Mouse (Mus musculus) megakaryocyte, embryonic 14.5 days (primary cell): ENCODE results near the gene Tmem164. TPM values are rescaled to one million over a fixed set of nuclear protein-coding genes. Genes with fewer than 3 reads are reported as not detected.

ENCODE experiments used
- H3K27me3 ChIP-seq: replicated peaks from 2 replicates; pipeline ENCODE3; 2012; ENCODE audit warnings: inconsistent platforms
- H3K36me3 ChIP-seq: replicated peaks from 2 replicates; pipeline ENCODE3; 2012; ENCODE audit warnings: low read length, inconsistent platforms, mixed read lengths
- H3K4me1 ChIP-seq: 2 replicates; pipeline ENCODE4 v1.6.1; 2012; ENCODE audit warnings: inconsistent platforms
- H3K4me3 ChIP-seq: replicated peaks from 2 replicates; pipeline ENCODE3; 2012; ENCODE audit warnings: moderate library complexity, mild to moderate bottlenecking, inconsistent platforms
- H3K9me3 ChIP-seq: 2 replicates; pipeline ENCODE4 v1.6.1; 2012; ENCODE audit warnings: inconsistent platforms
- FLI1 ChIP-seq: IDR thresholded peaks from 2 replicates; pipeline ENCODE4 v1.6.1; 2012; ENCODE audit warnings: low read length, inconsistent platforms, mixed read lengths
- GATA1 ChIP-seq: IDR thresholded peaks from 3 replicates; pipeline ENCODE4 v1.6.1; 2012; ENCODE audit warnings: mixed read lengths, low read length, inconsistent platforms, borderline replicate concordance
- polyA plus RNA-seq: library from polyadenylated mRNA; stranded (reverse); fragments of >175 nt; gene quantifications from 2 replicates; pipeline ENCODE4 v1.2.3, GENCODE M21; 2012; ENCODE audit warnings: low replicate concordance; ENCODE audit not compliant: insufficient read depth

The Tmem164 gene
- polyA plus RNA-seq, 1 experiment = 10.3 TPM

DNA sequence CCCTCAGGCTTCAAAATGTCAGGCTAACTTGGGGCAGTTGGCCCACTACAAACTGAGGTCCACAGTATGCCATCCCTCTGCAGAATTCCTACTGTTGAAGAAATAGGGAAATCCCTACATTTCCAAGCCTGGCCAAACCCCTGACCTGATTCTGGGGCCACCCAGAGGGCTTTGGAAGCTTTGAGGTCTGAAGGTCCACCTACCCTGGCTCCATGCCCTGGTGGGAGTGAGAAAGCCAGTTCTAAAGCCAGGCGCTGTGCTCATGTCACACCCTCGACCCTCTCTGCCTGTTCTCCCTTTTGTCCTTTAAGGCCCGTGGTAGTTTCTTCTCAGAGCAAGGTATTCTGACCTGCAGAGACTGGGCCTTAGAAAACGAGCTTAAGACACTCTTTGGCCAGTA is 94.9 kb downstream of the Tmem164 start:
- Histone ChIP-seq H3K4me3 (no peak overlapping the region), H3K36me3 (peaks cover 55% of the 10 kb centered on the region), H3K9me3 (no peaks in the 10 kb centered on the region), H3K4me1 (peaks cover 37% of the 10 kb centered on the region), H3K27me3 (peaks cover 3% of the 10 kb centered on the region)
- TF ChIP-seq FLI1 = no peak
- no peak for TF ChIP-seq GATA1

DNA sequence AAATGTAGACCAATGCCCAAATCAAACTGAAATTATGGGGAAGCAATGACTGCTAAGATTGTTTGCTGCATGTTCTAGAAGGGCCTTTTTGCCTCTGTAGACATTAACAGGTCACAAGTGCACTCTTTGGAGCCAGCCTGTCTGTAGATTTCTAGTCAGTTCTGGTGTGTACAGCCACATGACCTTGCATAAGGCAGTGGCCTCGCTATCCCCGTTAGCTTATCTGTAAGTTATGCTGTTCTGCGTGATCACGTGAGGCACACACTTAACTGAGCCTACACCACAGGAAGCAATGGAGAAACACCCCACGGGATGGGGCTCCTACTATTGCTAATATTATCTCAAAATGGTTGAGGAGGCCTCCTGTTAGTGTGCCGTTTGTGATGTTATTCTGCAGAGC is 97.4 kb downstream of the Tmem164 start:
- peak overlapping the region; percentile 81 for H3K4me3 ChIP-seq
- H3K36me3 ChIP-seq = peaks cover 43% of the 10 kb centered on the region
- peaks cover 2% of the 10 kb centered on the region for H3K27me3 ChIP-seq
- H3K4me1 ChIP-seq = peaks cover 38% of the 10 kb centered on the region
- no peak for TF ChIP-seq FLI1
- no peak for TF ChIP-seq GATA1
- no peaks in the 10 kb centered on the region for H3K9me3 ChIP-seq

DNA sequence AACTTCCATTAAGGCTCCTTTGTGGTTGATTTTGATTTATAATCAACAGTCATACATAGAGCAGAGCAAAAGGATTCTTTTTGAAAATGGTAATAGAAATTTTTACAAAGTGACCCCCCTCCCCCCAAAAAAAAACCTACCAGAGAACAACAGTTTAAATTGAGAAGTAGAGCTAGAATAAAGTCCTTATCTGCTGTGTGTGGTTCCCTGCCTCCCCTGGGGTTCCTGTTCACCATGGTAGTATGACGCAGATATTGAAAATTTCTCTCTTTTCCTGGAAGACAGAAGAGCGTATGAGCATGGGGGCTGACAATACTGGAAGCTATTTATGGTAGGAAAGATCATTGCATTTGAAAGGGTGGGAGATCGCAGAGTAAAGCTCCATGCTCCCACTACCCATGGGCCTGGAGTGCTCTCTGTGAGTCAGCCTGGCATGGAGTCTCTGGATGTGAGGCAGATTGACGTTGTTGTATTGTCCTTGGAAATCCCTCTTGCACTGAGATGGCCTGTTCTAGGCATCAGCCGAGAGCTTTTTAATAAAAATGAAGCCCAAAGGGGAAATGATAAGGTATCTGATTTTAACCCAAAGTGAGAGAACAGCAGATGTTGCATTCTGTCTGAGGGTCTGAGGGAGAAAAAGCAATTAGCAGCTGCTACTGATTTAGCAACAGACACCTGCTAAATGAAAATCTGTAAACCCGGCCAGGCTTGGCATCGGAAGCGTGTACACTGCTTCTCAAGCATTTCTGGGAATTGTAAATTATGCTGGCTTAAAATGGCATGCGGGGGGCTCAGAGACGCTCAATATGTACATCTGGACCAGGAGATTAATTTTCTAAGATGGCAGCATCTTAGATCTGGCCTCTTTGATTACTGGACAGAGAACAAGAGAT is 105.2 kb downstream of the Tmem164 start:
- Histone ChIP-seq H3K9me3 (no peaks in the 10 kb centered on the region), H3K4me1 (peaks cover 30% of the 10 kb centered on the region), H3K27me3 (no peaks in the 10 kb centered on the region), H3K36me3 (peaks cover 38% of the 10 kb centered on the region), H3K4me3 (no peak overlapping the region)
- no peak for TF ChIP-seq GATA1
- no peak for TF ChIP-seq FLI1

DNA sequence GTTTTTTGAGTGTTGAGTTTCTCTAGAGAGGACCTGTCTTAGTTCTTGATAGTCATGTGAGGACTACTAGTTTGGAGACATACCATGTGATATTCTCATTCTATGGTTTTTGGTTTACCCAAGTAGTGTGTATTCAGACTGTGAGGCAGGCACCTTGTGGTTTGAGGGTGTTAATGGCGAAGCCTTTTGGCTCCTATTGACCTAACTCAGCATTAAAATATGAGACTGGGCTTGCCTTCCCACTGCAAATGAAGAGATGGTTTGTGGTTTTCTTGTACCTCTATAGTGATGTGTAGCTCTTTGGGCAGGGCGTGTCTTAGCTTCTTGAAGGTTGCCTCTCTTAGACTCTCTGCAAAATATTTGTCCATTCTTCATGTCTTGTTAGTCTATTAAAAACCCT is 111.0 kb downstream of the Tmem164 start:
- TF ChIP-seq GATA1 (no peak), FLI1 (no peak)
- Histone ChIP-seq H3K27me3 (peaks cover 3% of the 10 kb centered on the region), H3K36me3 (peaks cover 36% of the 10 kb centered on the region), H3K9me3 (no peaks in the 10 kb centered on the region), H3K4me3 (no peak overlapping the region), H3K4me1 (peaks cover 47% of the 10 kb centered on the region)

DNA sequence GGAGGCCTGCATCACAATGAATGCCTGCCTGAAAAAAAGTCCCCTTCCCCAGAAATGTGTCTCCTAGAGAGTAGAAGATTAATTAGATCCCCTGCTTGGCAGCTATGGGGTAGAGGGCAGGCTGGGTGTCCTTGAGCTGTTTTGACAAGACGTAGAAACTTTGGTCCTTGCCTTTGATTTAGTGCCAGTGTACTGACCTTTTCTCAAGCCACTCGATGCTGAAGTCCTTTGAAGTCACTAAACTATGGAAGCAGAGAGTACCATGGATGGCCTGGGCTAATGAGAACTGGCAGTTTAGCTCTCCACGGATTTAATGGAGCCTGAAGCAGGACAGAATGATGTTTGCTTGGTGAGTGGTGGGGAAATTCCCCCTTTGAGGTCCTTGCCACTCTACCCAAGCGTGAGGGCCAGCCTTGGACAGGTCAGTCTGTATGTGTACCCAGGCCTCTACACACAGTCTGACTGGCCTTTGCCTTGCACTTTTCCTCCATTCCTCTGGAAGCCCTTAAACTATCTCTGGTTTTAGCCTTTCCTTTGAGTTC is 112.9 kb downstream of the Tmem164 start:
- H3K4me1 ChIP-seq = peaks cover 44% of the 10 kb centered on the region
- peaks cover 52% of the 10 kb centered on the region for H3K36me3 ChIP-seq
- H3K27me3 ChIP-seq = peaks cover 3% of the 10 kb centered on the region
- no peak overlapping the region for H3K4me3 ChIP-seq
- no peaks in the 10 kb centered on the region for H3K9me3 ChIP-seq
- TF ChIP-seq FLI1 (no peak), GATA1 (no peak)

DNA sequence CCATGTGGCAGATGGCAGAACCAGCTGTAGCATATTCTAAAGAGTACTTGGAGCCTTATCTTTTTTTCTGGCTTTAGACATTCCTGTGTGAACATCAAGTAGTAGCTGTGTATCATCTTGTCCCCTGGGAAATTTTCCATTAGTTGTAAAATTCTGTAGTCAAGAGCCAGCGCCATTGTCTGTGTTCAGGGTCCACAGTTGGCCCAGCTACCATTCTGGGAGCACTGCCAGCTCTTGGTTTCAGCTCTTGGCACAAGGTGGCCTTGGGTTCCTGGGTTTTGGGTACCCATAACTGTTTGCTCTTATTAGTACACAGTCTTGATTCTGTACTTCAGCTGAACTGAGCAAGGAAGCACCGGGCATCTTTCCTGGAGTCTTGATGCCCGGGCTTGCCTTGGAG is 123.4 kb downstream of the Tmem164 start:
- no peak for TF ChIP-seq FLI1
- TF ChIP-seq GATA1 = no peak
- H3K36me3 ChIP-seq = peaks cover 56% of the 10 kb centered on the region
- H3K27me3 ChIP-seq = peaks cover 7% of the 10 kb centered on the region
- H3K4me1 ChIP-seq = peaks cover 32% of the 10 kb centered on the region
- no peaks in the 10 kb centered on the region for H3K9me3 ChIP-seq
- H3K4me3 ChIP-seq = no peak overlapping the region

DNA sequence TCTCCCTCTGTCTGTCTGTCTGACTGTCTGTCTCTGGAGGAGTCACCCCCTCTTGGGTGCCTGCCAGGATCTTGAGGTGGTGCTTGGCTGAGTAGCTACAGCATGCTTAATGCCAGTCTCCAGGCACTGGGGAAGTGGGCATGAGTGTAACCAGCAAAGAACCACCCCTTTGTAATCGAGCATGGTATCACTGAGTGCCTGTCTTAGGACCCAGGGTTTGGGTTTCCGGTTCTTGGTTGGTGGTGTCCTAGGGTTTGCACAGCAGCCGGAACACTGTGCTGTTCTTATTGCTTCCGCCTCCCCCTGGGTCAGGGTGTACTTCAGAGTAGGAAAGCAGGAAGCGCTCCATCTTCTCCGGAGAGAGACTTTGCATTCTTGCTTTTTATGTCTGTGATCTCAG is 124.9 kb downstream of the Tmem164 start:
- peaks cover 62% of the 10 kb centered on the region for H3K36me3 ChIP-seq
- no peaks in the 10 kb centered on the region for H3K9me3 ChIP-seq
- H3K27me3 ChIP-seq = peaks cover 7% of the 10 kb centered on the region

DNA sequence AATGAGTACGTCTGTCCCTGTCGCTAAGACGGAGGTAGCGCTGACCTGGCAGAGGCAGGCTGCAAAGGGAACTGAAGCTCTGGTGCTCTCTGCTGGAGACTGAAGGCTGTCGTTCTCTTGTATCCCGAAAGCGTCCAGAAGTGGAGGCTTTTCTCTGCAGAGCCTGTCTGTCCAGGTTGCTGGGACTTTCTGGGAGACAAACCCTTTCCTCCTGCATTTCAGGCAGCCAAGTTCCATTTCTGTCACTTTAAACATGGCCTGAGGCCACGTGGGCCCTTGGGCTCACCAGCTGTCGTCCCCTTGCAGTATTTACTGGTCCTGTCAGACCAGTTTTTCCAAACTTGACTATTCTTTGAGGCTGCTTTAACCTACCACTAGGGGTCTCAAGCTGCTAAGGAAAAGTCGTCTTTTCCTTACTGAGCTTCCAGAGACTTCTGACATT is 125.4 kb downstream of the Tmem164 start:
- H3K27me3 ChIP-seq = peaks cover 7% of the 10 kb centered on the region
- TF ChIP-seq FLI1 (no peak), GATA1 (no peak)
- no peaks in the 10 kb centered on the region for H3K9me3 ChIP-seq
- H3K36me3 ChIP-seq = peaks cover 62% of the 10 kb centered on the region
- no peak overlapping the region for H3K4me3 ChIP-seq
- H3K4me1 ChIP-seq = peaks cover 30% of the 10 kb centered on the region

More for the DNA sequence above, 124.9 kb downstream of the Tmem164 start:
- no peak for TF ChIP-seq FLI1
- TF ChIP-seq GATA1 = no peak
- Histone ChIP-seq H3K4me1 (peaks cover 32% of the 10 kb centered on the region), H3K4me3 (no peak overlapping the region)

DNA sequence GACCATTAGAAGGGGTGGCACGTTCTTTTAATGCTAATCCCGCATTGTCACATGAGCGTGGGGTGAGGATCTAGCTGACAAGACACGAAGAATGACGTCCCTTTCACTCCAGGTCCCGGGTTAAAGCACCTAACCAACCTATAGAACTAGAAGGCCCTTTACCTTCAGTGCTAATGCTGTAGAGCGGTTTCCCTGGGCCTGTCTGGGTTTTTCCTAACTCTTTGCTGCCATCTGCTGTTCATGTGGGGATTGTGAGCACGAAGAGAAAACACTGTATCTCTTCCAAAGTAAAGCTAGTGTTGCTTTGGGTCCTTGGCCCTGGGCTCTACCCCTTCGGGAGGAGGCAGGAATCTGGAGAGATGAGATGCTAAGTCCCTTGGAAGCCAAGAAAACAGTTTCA is 127.2 kb downstream of the Tmem164 start:
- Histone ChIP-seq H3K36me3 (peaks cover 67% of the 10 kb centered on the region), H3K27me3 (peaks cover 7% of the 10 kb centered on the region), H3K4me3 (no peak overlapping the region), H3K4me1 (peaks cover 17% of the 10 kb centered on the region), H3K9me3 (no peaks in the 10 kb centered on the region)
- TF ChIP-seq GATA1 (no peak), FLI1 (no peak)

DNA sequence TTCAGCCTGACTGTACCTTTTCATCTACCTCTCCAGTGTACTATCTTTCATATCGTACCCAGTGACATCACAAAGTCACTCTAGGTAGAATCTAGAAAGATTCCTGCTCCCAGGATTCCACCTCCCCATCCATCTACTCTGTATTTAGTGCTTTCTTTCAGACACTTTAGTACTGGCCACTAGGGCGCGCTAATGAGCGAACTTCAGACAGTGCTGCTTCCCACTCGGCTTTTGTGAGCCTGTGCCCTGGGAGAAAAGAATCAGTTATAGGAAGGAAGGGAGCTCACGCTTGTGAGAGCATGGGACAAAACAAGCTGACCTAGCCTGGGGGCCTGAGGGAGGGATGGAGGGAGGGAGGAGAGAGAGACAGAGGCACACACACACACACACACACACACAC is 131.9 kb downstream of the Tmem164 start:
- peaks cover 47% of the 10 kb centered on the region for H3K36me3 ChIP-seq
- TF ChIP-seq FLI1 (no peak), GATA1 (no peak)
- H3K4me3 ChIP-seq = no peak overlapping the region
- H3K4me1 ChIP-seq = peaks cover 8% of the 10 kb centered on the region
- no peaks in the 10 kb centered on the region for H3K27me3 ChIP-seq
- no peaks in the 10 kb centered on the region for H3K9me3 ChIP-seq
